Mouse (Mus musculus): Measurements from ENCODE around the gene Chil5.
"Not testable (repeated sequence)": the region's sequence is repeated elsewhere in the genome, so short reads cannot be mapped to it uniquely, and the experiment has no call there.

Gene Chil5

GRCm38 (mm10) chr3:106032781-106033180 is at the start of gene Chil5:
Chil5 (minus strand) TSS chr3:106032814.
- no peak for DNase-seq (ENCODE audit: low spot score)

DNA sequence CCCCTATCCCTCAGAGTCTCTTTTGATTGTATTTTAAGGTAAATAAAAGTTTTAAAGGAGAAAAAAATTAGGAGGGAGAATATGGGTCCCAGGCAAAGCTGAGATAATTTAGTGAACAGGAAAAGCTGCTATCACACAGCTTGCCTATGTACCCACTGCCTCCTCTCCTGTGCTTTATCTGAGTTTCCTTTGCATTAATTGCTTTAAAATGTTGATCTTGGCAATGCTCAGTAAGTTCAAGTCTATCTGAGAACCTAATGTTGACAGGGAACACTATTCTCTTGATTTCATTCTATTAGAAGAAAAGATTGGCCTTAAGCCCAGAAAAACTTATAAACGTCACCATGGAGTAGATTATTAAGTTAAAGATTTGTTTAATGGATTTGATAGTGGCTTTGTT is 42.2 kb upstream of the Chil5 start:
- DNase-seq (ENCODE audit: low spot score): no peak

- no peak for DNase-seq (ENCODE audit: low spot score)
Observed at GRCm38 (mm10) chr3:106070994-106071393, 38.4 kb upstream of the Chil5 start.

- peak; percentile 8 for DNase-seq (ENCODE audit: low spot score)
Observed at GRCm38 (mm10) chr3:106067707-106068106, 35.1 kb upstream of the Chil5 start.

DNA sequence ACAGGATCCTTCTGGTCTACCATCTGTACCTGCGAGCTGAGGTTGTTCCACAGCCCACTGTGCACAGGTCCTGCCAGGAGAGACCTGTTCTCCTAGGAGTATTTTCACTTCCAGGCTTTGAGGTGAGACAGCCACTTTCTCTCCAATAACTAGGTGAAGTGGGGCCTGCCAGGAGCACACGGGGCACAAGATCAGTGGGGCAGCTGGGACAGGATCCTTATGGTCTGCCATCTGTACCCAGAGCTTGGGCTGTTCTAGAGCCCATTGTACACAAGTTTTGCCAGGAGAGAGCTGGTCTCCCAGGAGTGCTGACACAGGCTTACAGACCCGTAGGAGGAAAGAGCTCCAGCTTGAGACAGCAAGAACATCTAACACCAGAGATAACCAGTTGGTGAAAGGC is 25.4 kb upstream of the Chil5 start:
- DNase-seq (ENCODE audit: low spot score): no peak

DNA sequence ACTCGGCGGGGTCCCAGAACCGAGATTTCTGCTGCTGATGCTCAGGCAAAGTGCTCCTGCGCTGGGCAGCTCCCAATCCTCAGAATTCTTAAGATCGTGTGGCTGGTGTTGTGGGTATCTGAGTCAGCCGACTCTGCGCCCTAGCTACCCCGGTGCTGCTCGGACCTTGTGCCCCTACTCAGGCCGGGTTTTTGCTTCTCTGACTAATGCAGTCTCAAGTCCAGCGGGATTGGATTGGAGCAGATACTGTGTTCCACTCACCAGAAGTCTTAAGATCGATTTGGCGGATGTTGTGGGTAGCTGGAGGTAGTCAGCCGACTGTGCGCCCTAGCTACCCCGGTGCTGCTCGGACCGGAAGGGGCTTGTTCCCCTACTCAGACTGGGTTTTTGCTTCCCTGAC is 19.3 kb upstream of the Chil5 start:
- no peak for DNase-seq (ENCODE audit: low spot score)

GRCm38 (mm10) chr3:106040306-106040705 is 7.7 kb upstream of the Chil5 start:
- no peak for DNase-seq (ENCODE audit: low spot score)

DNA sequence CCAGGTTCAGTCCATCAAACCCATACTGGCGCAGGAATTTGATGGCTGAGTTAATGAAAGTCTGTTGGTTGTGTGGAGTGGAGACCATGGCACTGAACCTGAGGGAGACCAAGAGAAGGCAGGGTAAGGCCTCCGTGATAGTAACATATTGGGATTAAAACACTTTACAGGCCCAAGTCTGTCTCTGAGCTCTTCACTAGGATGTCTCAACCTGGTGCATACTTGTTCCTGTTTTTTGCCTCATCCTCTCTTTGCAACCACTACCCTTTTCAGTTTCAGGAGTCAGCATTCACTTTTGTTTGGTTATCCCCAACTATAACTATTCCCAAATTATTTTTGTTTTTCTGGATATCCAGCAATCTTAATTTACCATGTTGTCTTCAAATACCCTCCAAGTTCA is 8.5 kb downstream of the Chil5 start:
- no peak for DNase-seq (ENCODE audit: low spot score)

GRCm38 (mm10) chr3:106021840-106022239 is 10.8 kb downstream of the Chil5 start:
- no peak for DNase-seq (ENCODE audit: low spot score)

DNA sequence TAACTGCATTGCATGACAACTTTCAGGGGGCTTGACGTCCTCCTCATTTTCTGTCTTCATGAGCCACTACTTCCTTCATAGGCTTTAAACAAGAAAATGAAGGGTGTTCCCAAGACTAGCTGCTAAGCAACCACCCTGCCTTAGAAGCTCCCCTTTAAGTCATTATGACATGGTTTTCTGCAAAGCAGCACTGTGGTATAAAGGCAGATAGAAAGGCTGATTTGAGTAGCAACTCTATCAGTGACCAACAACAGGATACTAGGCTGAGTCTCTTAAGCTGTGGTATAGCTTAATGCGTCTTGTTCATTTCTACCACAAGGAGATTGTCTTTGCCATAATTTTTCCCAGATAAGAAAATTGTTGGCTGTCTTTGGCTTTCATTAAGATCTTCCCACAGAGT is 18.1 kb downstream of the Chil5 start, which contains the start of gene Pifo:
Gene Pifo (minus strand): TSS at position 101 of the 400 bp plus-strand sequence.
- DNase-seq (ENCODE audit: low spot score): no peak

GRCm38 (mm10) chr3:106003360-106003759 is 29.3 kb downstream of the Chil5 start:
- not testable (repeated sequence) for DNase-seq (ENCODE audit: low spot score)

DNA sequence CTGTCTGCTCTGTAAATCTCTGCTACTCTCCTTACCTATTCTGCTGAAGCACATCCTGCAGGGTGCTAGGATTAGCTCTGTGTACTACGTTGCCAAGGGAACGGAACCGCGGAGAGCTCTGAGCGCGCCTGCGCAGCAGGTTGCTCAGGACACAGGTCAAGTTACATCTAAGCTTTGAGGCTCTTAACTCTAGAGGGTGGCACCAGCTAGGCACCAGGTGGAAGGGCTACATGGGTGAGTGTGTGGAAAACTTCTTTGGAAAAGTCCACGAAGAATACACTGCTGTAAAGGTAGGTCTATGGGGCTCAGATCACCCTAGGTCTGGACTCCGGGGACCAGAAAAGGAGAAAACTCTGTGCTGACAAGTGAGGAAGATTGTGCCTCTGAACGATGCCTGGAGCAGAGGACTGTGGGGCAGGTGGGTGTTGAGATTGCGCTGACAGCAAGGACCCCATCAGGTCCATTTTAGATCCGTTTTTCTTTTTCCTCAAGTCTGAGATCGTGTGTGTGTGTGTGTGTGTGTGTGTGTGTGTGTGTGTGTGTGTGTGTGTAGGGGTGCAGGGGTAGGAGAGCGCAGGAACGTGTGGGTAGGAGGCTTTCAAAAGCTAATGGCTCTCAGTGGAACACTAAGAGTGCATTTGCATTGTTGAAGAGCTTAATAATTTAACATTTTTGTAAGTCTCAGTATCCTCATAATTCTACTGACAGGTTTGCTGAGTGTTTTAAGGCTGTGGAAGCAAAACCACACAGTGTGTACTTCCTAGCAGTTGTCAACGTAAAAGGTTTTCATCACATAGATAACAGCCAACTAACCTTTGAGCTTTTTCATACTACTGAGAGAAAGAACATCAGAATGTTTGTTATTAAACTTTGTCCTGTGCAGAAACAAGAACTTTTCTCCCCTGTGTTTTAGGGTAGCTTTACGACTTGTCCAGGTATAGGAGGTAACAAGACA is 30.9 kb downstream of the Chil5 start:
- peak; percentile 37 for DNase-seq (ENCODE audit: low spot score)

GRCm38 (mm10) chr3:106000707-106001375 is 31.8 kb downstream of the Chil5 start:
- no peak for DNase-seq (ENCODE audit: low spot score)

GRCm38 (mm10) chr3:105994730-105995129 is 37.9 kb downstream of the Chil5 start:
- DNase-seq (ENCODE audit: low spot score): no peak

- DNase-seq (ENCODE audit: low spot score): peak; percentile 23
Observed at GRCm38 (mm10) chr3:105991653-105992283, 40.8 kb downstream of the Chil5 start.

DNA sequence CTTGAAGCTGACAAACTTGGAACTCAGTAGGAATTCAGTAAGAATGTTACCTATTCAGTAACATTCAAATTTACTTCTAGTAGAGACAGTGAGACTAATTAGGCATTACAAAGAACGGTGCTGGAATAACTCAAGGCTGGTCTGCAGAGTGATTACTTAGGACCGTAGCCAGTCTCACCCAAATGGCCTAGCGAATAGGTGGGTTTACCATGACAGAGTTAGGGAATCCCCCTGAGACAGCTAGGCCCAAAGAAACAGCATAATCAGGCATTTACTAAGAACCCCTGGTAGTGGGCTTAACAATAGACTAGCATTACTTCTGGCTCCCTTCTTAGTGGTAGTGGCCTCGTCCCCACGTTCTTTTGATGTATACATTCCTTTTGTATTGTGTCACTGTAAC is 43.0 kb downstream of the Chil5 start:
- not testable (repeated sequence) for DNase-seq (ENCODE audit: low spot score)

DNA sequence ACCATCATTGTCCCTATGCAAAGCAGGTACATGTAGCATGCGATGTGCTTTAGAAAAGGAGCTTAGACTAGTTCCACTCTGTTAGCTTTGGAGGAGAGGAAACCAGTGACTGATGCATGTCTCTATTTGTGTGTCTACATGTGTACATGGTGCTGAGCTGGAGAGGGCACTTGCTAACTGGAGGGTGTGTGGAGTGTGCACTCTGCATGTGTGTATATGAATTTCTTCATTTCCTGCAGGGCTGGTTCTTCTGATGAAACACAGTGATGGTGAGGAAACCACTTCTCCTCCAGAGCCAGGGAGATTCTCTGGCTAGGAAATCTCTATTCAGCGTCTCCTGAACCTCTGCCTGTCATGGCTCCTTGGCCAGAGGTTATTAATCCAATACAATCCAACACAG is 58.4 kb downstream of the Chil5 start:
- no peak for DNase-seq (ENCODE audit: low spot score)

DNA sequence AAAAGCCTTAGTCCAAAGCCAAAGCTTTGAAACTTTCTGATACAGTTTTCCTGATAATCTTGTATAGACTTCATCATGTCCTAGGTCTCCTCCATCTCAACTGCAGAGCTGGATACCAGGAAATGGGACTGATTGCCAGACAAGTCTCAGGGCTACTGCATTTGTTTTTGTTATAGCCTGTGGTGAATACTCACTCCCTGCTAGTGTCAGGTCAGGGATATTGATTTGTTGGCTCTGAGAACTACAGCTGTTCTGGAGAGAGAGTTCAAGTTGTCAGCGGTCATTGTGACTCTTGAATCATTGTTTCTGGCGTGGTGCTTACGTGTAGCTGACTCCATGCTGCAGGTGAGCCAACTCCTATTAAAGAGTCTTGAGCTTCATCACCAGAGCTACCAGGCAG is 59.2 kb downstream of the Chil5 start, which contains the start of gene Ovgp1:
Gene Ovgp1 (plus strand): TSS at position 301 of the 400 bp plus-strand sequence.
- no peak for DNase-seq (ENCODE audit: low spot score)

DNA sequence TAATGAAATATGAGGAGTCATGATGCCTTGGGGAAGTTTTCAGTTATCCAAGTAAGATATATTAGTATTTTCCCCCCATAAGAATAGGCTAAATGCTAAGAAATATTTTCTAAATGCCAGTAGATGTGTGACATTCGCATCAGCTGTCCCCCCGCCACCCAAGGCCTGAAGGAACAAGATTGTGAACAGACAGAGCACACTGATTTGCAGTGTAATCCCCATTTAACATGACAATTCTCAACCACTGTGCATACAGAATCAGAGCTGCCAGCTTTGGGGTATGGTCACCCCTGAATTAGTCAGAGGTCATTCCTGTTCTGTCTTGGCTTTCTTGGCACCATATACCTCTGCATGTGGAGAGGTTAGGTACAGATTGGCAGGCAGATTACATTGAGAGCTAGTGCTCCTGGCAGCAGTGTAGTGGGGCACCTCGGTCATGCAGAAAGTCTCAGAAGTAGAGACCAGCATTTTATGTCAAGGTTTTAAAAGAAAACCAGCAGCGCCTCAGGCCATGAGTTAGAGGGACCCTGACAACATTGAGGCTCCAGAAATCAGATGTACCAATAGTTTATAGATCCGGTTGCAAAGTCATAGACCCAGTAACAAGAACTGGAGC is 60.7 kb downstream of the Chil5 start:
- no peak for DNase-seq (ENCODE audit: low spot score)

All from spleen, adult 12 weeks (tissue).